26 mouse cellular contexts compared by ENCODE assay signal in the genomic region with DNA sequence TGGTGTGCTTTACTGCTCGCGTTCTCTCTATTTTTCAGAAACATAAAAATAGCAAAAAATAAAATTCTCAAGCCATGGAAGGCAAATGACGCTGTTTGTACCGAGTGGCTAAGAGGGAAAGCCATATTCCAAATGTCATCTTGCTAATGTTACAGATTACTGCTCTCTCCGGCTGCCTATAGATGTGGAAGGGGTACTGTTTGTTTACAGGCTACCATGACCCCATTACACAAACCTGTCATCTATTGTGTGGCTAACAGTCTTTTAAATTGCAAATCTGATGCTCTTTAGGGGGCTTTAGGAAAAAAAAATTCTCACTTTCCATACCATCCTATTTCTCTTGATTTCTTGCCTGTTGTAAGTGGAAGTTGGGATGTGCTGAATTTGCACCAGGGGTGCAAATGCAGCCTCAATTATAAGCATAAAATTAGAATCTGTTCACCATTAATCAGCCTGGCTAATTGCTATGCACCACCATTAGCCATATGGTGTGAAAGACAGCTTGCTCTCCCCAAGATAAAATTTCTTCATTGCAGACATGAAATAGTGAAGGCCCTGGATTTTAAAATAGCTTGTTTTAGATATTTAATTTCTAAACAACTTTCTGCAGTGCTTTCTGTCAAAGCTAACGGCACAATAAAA. TPM values are rescaled to one million over a fixed set of nuclear protein-coding genes. Genes with fewer than 3 reads are reported as not detected.
DNase-seq lines count a peak whose midpoint lies in the region; ATAC-seq lines count a peak whose summit lies in the region.
"Had no signal": no experiment of that assay in that cellular context is flagged by ENCODE, and none has a peak within 500 bp of the region (broad histone marks: within the 10 kb centered on the region; RNA-seq: fewer than 3 reads in every experiment).

No protein-coding gene starts in this region.

- no peak overlapping the region for H3K4me2 ChIP-seq in hindbrain, embryonic 11.5 days (replicated peaks; ENCODE audit: low read depth, low read length)
- H3K4me2 ChIP-seq in hindbrain, embryonic 16.5 days (ENCODE audit: low read length), result no peak overlapping the region
- no peak overlapping the region for H3K4me2 ChIP-seq in neural tube, embryonic 13.5 days
- H3K4me2 ChIP-seq in hindbrain, embryonic 14.5 days (replicated peaks), result no peak overlapping the region
- H3K4me2 ChIP-seq: heart, embryonic 15.5 days; limb, embryonic 12.5 days; liver, embryonic 15.5 days; lung, embryonic 14.5 days had no signal

- no peak for DNase-seq in hindbrain, embryonic 11.5 days (ENCODE audit: low spot score)
- DNase-seq in neural tube, embryonic 10.5 days (ENCODE audit: extremely low spot score, low spot score), result no peak
- no peak for DNase-seq in hindbrain, embryonic 14.5 days (ENCODE audit: low spot score)
- DNase-seq in adrenal gland, postnatal 10 days, result no peak
- DNase-seq: adrenal gland, adult 2 months; B cell, adult 2 months; cerebellum, adult 11 months; cerebellum, adult 9-10 months; cerebellum, postnatal 36 days; forebrain, postnatal 0 days; kidney, adult 11 months; kidney, postnatal 14 days; lung, embryonic 14.5 days; lung, postnatal 14 days; retina, postnatal 1 day; right cerebral cortex, postnatal 14 days; thymus, postnatal 4 days had no signal

- no peaks in the 10 kb centered on the region for H3K9me3 ChIP-seq in hindbrain, embryonic 11.5 days (ENCODE audit: control insufficient read depth, low read length)
- H3K9me3 ChIP-seq in hindbrain, embryonic 16.5 days (ENCODE audit: control insufficient read depth, low read length), result no peaks in the 10 kb centered on the region
- no peaks in the 10 kb centered on the region for H3K9me3 ChIP-seq in neural tube, embryonic 13.5 days
- no peaks in the 10 kb centered on the region for H3K9me3 ChIP-seq in hindbrain, embryonic 14.5 days (ENCODE audit: control insufficient read depth, low read length)
- H3K9me3 ChIP-seq: heart, embryonic 10.5 days; heart, embryonic 15.5 days; limb, embryonic 12.5 days; liver, embryonic 15.5 days had no signal

- 0 out of 2 replicates have a peak overlapping the region, but pooled peaks have one; percentile 12 for H3K27ac ChIP-seq in hindbrain, embryonic 11.5 days (ENCODE audit: low read depth, low read length)
- no peak overlapping the region for H3K27ac ChIP-seq in hindbrain, embryonic 16.5 days (ENCODE audit: low read depth, low read length)
- H3K27ac ChIP-seq in neural tube, embryonic 13.5 days (replicated peaks), result peak overlapping the region; percentile 64
- peak overlapping the region; percentile 60 for H3K27ac ChIP-seq in hindbrain, embryonic 14.5 days
- H3K27ac ChIP-seq: heart, embryonic 10.5 days; heart, embryonic 15.5 days; left cerebral cortex, adult 2 months; limb, embryonic 12.5 days; liver, embryonic 15.5 days had no signal

- WGBS in hindbrain, embryonic 11.5 days, result 69% methylated on average over 6 of the region's 6 CpGs
- WGBS in hindbrain, embryonic 16.5 days, result 54% methylated on average over 6 of the region's 6 CpGs
- WGBS in neural tube, embryonic 13.5 days, result 40% methylated on average over 6 of the region's 6 CpGs
- 51% methylated on average over 6 of the region's 6 CpGs for WGBS in hindbrain, embryonic 14.5 days

- no peaks in the 10 kb centered on the region for H3K4me1 ChIP-seq in hindbrain, embryonic 11.5 days (replicated peaks; ENCODE audit: control insufficient read depth, insufficient read depth, low read length)
- H3K4me1 ChIP-seq in hindbrain, embryonic 16.5 days (ENCODE audit: control insufficient read depth, insufficient read depth, low read depth, low read length), result peaks cover 10% of the 10 kb centered on the region; the same call in 1 of the 2 replicates
- H3K4me1 ChIP-seq in neural tube, embryonic 13.5 days (replicated peaks), result peaks cover 56% of the 10 kb centered on the region
- H3K4me1 ChIP-seq in hindbrain, embryonic 14.5 days (replicated peaks; ENCODE audit: control insufficient read depth, insufficient read depth, low read length), result peaks cover 37% of the 10 kb centered on the region
- H3K4me1 ChIP-seq: heart, embryonic 15.5 days; liver, embryonic 15.5 days had no signal

- ATAC-seq in hindbrain, embryonic 11.5 days (ENCODE audit: low FRiP score), result peak; percentile 71; the same call in 1 of the 2 replicates
- no peak for ATAC-seq in hindbrain, embryonic 16.5 days
- no peak; the same call in 1 of the 2 replicates for ATAC-seq in neural tube, embryonic 13.5 days (ENCODE audit: low read depth)
- no peak for ATAC-seq in hindbrain, embryonic 14.5 days (ENCODE audit: low FRiP score)
- ATAC-seq: activated CD4-positive, CD25-positive, alpha-beta regulatory T cell, adult 4 months; forebrain, postnatal 0 days had no signal

- H3K36me3 ChIP-seq in hindbrain, embryonic 11.5 days (ENCODE audit: control insufficient read depth, insufficient read depth, low read length), result no peaks in the 10 kb centered on the region
- H3K36me3 ChIP-seq in hindbrain, embryonic 16.5 days (ENCODE audit: control insufficient read depth, insufficient read depth, low read length), result no peaks in the 10 kb centered on the region
- peaks cover 19% of the 10 kb centered on the region; the same call in 1 of the 2 replicates for H3K36me3 ChIP-seq in neural tube, embryonic 13.5 days
- H3K36me3 ChIP-seq in hindbrain, embryonic 14.5 days (replicated peaks; ENCODE audit: control insufficient read depth, insufficient read depth), result peaks cover 8% of the 10 kb centered on the region
- H3K36me3 ChIP-seq: heart, embryonic 10.5 days; heart, embryonic 15.5 days; liver, embryonic 15.5 days had no signal

- H3K4me3 ChIP-seq in hindbrain, embryonic 11.5 days (ENCODE audit: low read depth, low read length), result no peak overlapping the region
- no peak overlapping the region for H3K4me3 ChIP-seq in hindbrain, embryonic 16.5 days (ENCODE audit: low read length)
- no peak overlapping the region for H3K4me3 ChIP-seq in neural tube, embryonic 13.5 days
- H3K4me3 ChIP-seq in hindbrain, embryonic 14.5 days (replicated peaks; ENCODE audit: low read length), result no peak overlapping the region
- H3K4me3 ChIP-seq: heart, embryonic 10.5 days; heart, embryonic 15.5 days; left cerebral cortex, adult 2 months; limb, embryonic 12.5 days; liver, embryonic 15.5 days; myocyte had no signal

- no peaks in the 10 kb centered on the region for H3K27me3 ChIP-seq in hindbrain, embryonic 11.5 days (ENCODE audit: control insufficient read depth, insufficient read depth, low read length)
- no peaks in the 10 kb centered on the region for H3K27me3 ChIP-seq in hindbrain, embryonic 16.5 days (replicated peaks; ENCODE audit: control insufficient read depth, insufficient read depth, low read length)
- no peaks in the 10 kb centered on the region for H3K27me3 ChIP-seq in neural tube, embryonic 13.5 days
- H3K27me3 ChIP-seq in hindbrain, embryonic 14.5 days (ENCODE audit: control insufficient read depth, insufficient read depth, low read length), result no peaks in the 10 kb centered on the region
- H3K27me3 ChIP-seq: heart, embryonic 15.5 days; limb, embryonic 12.5 days; liver, embryonic 15.5 days had no signal

- H3K9ac ChIP-seq in hindbrain, embryonic 11.5 days (ENCODE audit: low read depth, low read length), result no peak overlapping the region
- H3K9ac ChIP-seq in hindbrain, embryonic 16.5 days (ENCODE audit: low read depth, low read length), result no peak overlapping the region
- no peak overlapping the region for H3K9ac ChIP-seq in neural tube, embryonic 13.5 days
- no peak overlapping the region for H3K9ac ChIP-seq in hindbrain, embryonic 14.5 days
- H3K9ac ChIP-seq: forebrain, postnatal 0 days; heart, embryonic 15.5 days; limb, embryonic 12.5 days; liver, embryonic 15.5 days; lung, embryonic 14.5 days had no signal

RNA-seq across cellular contexts. Expression of a gene that starts 17.6 kb away (rescaled TPM):
- 102 and 111 TPM in 2 replicates for polyA plus RNA-seq in hindbrain, embryonic 11.5 days (2014; fragmentation: Nextera tagmentation; extraction: Ambion mirVana)
- 106 and 111 TPM in 2 replicates for polyA plus RNA-seq in hindbrain, embryonic 16.5 days (2015; fragmentation: Nextera tagmentation; extraction: Ambion mirVana)
- polyA plus RNA-seq in neural tube, embryonic 13.5 days (2015; fragmentation: Nextera tagmentation; extraction: Ambion mirVana), result 182 and 184 TPM in 2 replicates
- 123 TPM in 2 replicates for polyA plus RNA-seq in hindbrain, embryonic 14.5 days (2014; fragmentation: Nextera tagmentation; extraction: Ambion mirVana)
- total RNA-seq in adrenal gland, postnatal 10 days (2021), result 10 to 100 TPM; 36.1 to 53.0 TPM
